ENCODE assay signal across 9 mouse cellular contexts in the genomic region with DNA sequence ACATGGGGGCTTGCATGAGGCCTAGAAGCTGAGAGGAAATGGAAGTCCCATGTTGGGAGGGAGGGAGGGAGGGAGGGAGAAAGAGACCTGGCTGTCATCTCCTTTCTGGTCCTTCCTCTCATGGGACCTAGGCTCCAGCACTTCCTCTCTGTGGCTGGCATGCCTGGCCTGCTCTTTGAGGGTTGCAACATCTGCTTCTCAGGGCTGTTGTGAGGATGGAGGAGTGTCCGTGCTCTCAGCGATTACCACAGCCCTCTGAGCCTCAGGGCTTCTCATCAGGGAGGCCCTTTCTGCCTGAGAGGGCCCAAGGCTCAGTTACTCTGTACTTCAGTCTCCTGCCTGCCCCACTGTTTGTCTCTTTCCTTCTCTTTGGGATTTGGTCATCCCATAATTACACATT. TPM values are rescaled to one million over a fixed set of nuclear protein-coding genes. Genes with fewer than 3 reads are reported as not detected.
DNase-seq lines count a peak whose midpoint lies in the region; ATAC-seq and TF ChIP-seq lines count a peak whose summit lies in the region.
"Had no signal": no experiment of that assay in that cellular context is flagged by ENCODE, and none has a peak within 500 bp of the region (broad histone marks: within the 10 kb centered on the region; RNA-seq: fewer than 3 reads in every experiment).

No protein-coding gene starts in this region.

- H3K9ac ChIP-seq in embryonic facial prominence, embryonic 15.5 days, result no peak overlapping the region
- no peak overlapping the region; the same call in 1 of the 2 replicates for H3K9ac ChIP-seq in liver, embryonic 16.5 days (ENCODE audit: low read depth, low read length)
- H3K9ac ChIP-seq: limb, embryonic 15.5 days had no signal

- H3K9me3 ChIP-seq in embryonic facial prominence, embryonic 15.5 days (replicated peaks), result no peaks in the 10 kb centered on the region
- no peaks in the 10 kb centered on the region for H3K9me3 ChIP-seq in liver, embryonic 16.5 days (replicated peaks; ENCODE audit: control insufficient read depth, low read length)
- H3K9me3 ChIP-seq: limb, embryonic 15.5 days had no signal

- intact Hi-C loops in left cerebral cortex, postnatal 25 days (cut with DNase I), result no loop called here
- intact Hi-C loops in left cerebral cortex, postnatal 36 days (cut with DNase I), result no loop called here

- H3K4me2 ChIP-seq in embryonic facial prominence, embryonic 15.5 days (replicated peaks), result no peak overlapping the region
- H3K4me2 ChIP-seq in liver, embryonic 16.5 days (ENCODE audit: low read depth, low read length), result 0 out of 2 replicates have a peak overlapping the region, but pooled peaks have one; percentile 30
- H3K4me2 ChIP-seq: limb, embryonic 15.5 days had no signal

- H3K4me3 ChIP-seq in embryonic facial prominence, embryonic 15.5 days (replicated peaks), result no peak overlapping the region
- no peak overlapping the region for H3K4me3 ChIP-seq in liver, embryonic 16.5 days (ENCODE audit: low read depth, low read length)
- H3K4me3 ChIP-seq in small intestine, adult 2 months (ENCODE audit: low read depth, low read length), result no peak overlapping the region
- H3K4me3 ChIP-seq: limb, embryonic 15.5 days had no signal

- no peak for TF ChIP-seq POLR2A in small intestine, adult 2 months (IDR thresholded peaks at IDR 0.05; ENCODE audit: low read depth, low read length)

- WGBS in embryonic facial prominence, embryonic 15.5 days, result 2% methylated on average over 2 of the region's 2 CpGs
- WGBS in liver, embryonic 16.5 days (ENCODE audit: insufficient replicate concordance), result 6% methylated on average over 2 of the region's 2 CpGs
- 46% methylated on average over 2 of the region's 2 CpGs for WGBS in small intestine, adult 2 months

- ATAC-seq in embryonic facial prominence, embryonic 15.5 days (ENCODE audit: insufficient number of reproducible peaks, low FRiP score, low TSS enrichment, low read depth), result peak; percentile 58; the same call in 1 of the 2 replicates
- peak; percentile 67 for ATAC-seq in liver, embryonic 16.5 days (ENCODE audit: low read depth)

- no peaks in the 10 kb centered on the region; the same call in 1 of the 2 replicates for H3K4me1 ChIP-seq in embryonic facial prominence, embryonic 15.5 days
- peaks cover 2% of the 10 kb centered on the region for H3K4me1 ChIP-seq in liver, embryonic 16.5 days (ENCODE audit: control insufficient read depth, low read depth, low read length)
- H3K4me1 ChIP-seq in small intestine, adult 2 months (ENCODE audit: control insufficient read depth, insufficient read depth, insufficient read length, low read length), result peaks cover 8% of the 10 kb centered on the region; the same call in 1 of the 2 replicates

- DNase-seq in left cerebral cortex, postnatal 25 days (ENCODE audit: low spot score in 2 of 2), result peak; percentile 8 to 12
- no peak for DNase-seq in left cerebral cortex, postnatal 36 days (ENCODE audit: low spot score in 2 of 2)
- no peak for DNase-seq in ovary, postnatal 36 days (ENCODE audit: low spot score)
- DNase-seq in kidney, adult 9 months, result no peak
- DNase-seq: kidney, adult 18-20 months had no signal

- H3K27me3 ChIP-seq in embryonic facial prominence, embryonic 15.5 days, result no peaks in the 10 kb centered on the region
- H3K27me3 ChIP-seq in liver, embryonic 16.5 days (ENCODE audit: control insufficient read depth, insufficient read depth, low read depth, low read length), result no peaks in the 10 kb centered on the region
- no peaks in the 10 kb centered on the region for H3K27me3 ChIP-seq in small intestine, adult 2 months (ENCODE audit: control insufficient read depth, insufficient read depth, low read length)
- H3K27me3 ChIP-seq: limb, embryonic 15.5 days had no signal

- no peak for TF ChIP-seq CTCF in small intestine, adult 2 months (IDR thresholded peaks at IDR 0.05; ENCODE audit: extremely low read depth, insufficient read length, insufficient replicate concordance, low read depth, low read length)

- H3K36me3 ChIP-seq in embryonic facial prominence, embryonic 15.5 days, result no peaks in the 10 kb centered on the region
- no peaks in the 10 kb centered on the region for H3K36me3 ChIP-seq in liver, embryonic 16.5 days (ENCODE audit: control insufficient read depth, insufficient read depth)
- H3K36me3 ChIP-seq in small intestine, adult 2 months (ENCODE audit: control insufficient read depth, insufficient read depth, low read length), result no peaks in the 10 kb centered on the region
- H3K36me3 ChIP-seq: limb, embryonic 15.5 days had no signal

- no peak overlapping the region for H3K27ac ChIP-seq in embryonic facial prominence, embryonic 15.5 days (replicated peaks)
- peak overlapping the region; percentile 58 for H3K27ac ChIP-seq in liver, embryonic 16.5 days (ENCODE audit: low read length)
- H3K27ac ChIP-seq in small intestine, adult 2 months (ENCODE audit: insufficient read depth, low read depth, low read length), result peak overlapping the region; percentile 55
- H3K27ac ChIP-seq: limb, embryonic 15.5 days had no signal

RNA-seq across cellular contexts. Expression of a gene that starts 28.1 kb away (rescaled TPM):
- total RNA-seq in left cerebral cortex, postnatal 25 days (2021), result 1 to 10 TPM; 2.2 to 2.9 TPM
- 1 to 10 TPM; 2.6 to 2.8 TPM for total RNA-seq in left cerebral cortex, postnatal 36 days (2021)
- 3.8 and 3.9 TPM in 2 replicates for polyA plus RNA-seq in embryonic facial prominence, embryonic 15.5 days (2015; fragmentation: Nextera tagmentation; extraction: Ambion mirVana)
- 8.1 and 8.4 TPM in 2 replicates for polyA plus RNA-seq in liver, embryonic 16.5 days (2015; fragmentation: Nextera tagmentation; extraction: Ambion mirVana)
- polyA plus RNA-seq in small intestine, adult 2 months (2012; rRNA removed), result 8.1 and 14.6 TPM in 2 replicates

Comparison
In these comparisons a context has a peak if more than half of its experiments do, and no peak if none do; other contexts are left out.
1. DNase-seq: peak in left cerebral cortex, postnatal 25 days (2 of 2); none in left cerebral cortex, postnatal 36 days (0 of 2), ovary, postnatal 36 days (single experiment) and kidney, adult 9 months (single experiment).